Comparison of ENCODE assay signal across 13 mouse cellular contexts in the genomic region with DNA sequence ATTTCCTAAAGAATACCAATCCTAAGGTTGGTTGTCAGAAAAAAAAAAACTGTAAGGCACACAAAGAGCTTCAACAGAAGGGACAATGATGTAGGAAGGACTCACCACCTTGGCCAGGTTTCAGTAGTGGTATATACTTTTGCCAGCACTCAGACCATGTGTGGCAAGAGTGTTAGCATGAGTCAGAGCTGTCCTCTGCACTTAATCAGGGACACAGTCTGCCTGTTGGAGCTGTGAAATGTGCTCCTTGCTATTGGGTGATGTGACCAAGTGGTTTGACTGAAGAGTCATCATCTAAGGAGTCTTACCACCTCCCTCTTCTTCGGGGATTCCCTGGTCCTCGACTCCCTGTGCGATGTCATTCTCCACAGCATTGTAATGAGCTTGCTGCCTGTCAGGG.
"Had no signal": no experiment of that assay in that cellular context is flagged by ENCODE, and none has a peak within 500 bp of the region (broad histone marks: within the 10 kb centered on the region; RNA-seq: fewer than 3 reads in every experiment).

No protein-coding gene starts in this region.

- H3K4me2 ChIP-seq: limb, embryonic 13.5 days; midbrain, embryonic 12.5 days; neural tube, embryonic 13.5 days had no signal

- H3K4me3 ChIP-seq: limb, embryonic 13.5 days; midbrain, embryonic 12.5 days; neural tube, embryonic 13.5 days had no signal

- H3K27ac ChIP-seq: limb, embryonic 13.5 days; liver, embryonic 14.5 days; midbrain, embryonic 12.5 days; neural tube, embryonic 13.5 days had no signal

- H3K9me3 ChIP-seq: limb, embryonic 13.5 days; midbrain, embryonic 12.5 days; neural tube, embryonic 13.5 days had no signal

- H3K27me3 ChIP-seq: limb, embryonic 13.5 days; midbrain, embryonic 12.5 days; neural tube, embryonic 13.5 days had no signal

- ATAC-seq: midbrain, embryonic 16.5 days had no signal

- DNase-seq: kidney, postnatal 36 days; left cerebral cortex, postnatal 4 days; lung, adult 18-20 months; retina, postnatal 1 day; right cerebral cortex, postnatal 4 days; spleen, adult 18-20 months; thymus, adult 18-20 months; thymus, postnatal 25 days had no signal

- H3K9ac ChIP-seq: limb, embryonic 13.5 days; liver, embryonic 14.5 days; midbrain, embryonic 12.5 days; neural tube, embryonic 13.5 days had no signal

- H3K4me1 ChIP-seq: limb, embryonic 13.5 days; midbrain, embryonic 12.5 days; neural tube, embryonic 13.5 days had no signal
